Mouse (Mus musculus) C2C12 (cell line): ENCODE measurements around the gene Cacnb4.

Experiments used
- CEBPB ChIP-seq: IDR thresholded peaks from one replicate; pipeline ENCODE4 v1.6.1; 2011; ENCODE audit warnings: low read depth, mild to moderate bottlenecking, control low read depth, moderate library complexity
- CTCF ChIP-seq: IDR thresholded peaks from one replicate; pipeline ENCODE4 v1.5.1; 2011; ENCODE audit not compliant: control insufficient read depth, insufficient read depth, insufficient read length
- MYOD1 ChIP-seq: IDR thresholded peaks from one replicate; pipeline ENCODE4 v1.6.1; 2011; ENCODE audit warnings: low read depth; ENCODE audit not compliant: control insufficient read depth, insufficient read length
- MYOG ChIP-seq: IDR thresholded peaks from one replicate; pipeline ENCODE4 v1.6.1; 2011; ENCODE audit not compliant: control insufficient read depth, insufficient read length; ENCODE audit errors: extremely low read depth

GRCm38 (mm10) chr2:52607857-52608485 lies 68.7 kb downstream of the Cacnb4 start:
- TF ChIP-seq CTCF (no peak), CEBPB (no peak), MYOD1 (no peak), MYOG (no peak)
